Mouse (Mus musculus): Measurements from ENCODE around the gene Ms4a4b.

DNA sequence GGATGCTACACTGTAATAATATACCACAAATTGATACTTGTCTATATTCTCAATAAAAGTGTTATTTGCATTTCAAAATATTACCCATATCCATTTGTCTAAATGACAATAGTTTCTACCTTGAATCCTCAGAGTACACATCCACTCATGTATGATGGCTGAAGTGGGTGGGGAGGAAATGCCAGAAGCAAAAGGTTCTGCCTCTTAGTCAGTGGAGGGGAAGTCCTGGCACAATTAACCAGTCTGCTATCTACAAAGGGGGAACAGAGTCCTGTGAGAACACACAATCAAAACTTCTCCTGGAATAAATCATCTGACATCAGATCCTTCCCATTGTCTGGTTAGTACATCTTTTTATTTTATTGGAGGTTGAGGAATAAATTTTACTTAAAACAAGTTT, 35.9 kb upstream of the Ms4a4b start:
- TF ChIP-seq CTCF (IDR thresholded peaks at IDR 0.05) (no peak), POLR2A (IDR thresholded peaks at IDR 0.05; ENCODE audit: insufficient read depth, low read depth, low read length) (no peak), EP300 (IDR thresholded peaks at IDR 0.05; ENCODE audit: insufficient read depth, low read depth, low read length) (no peak)
